ENCODE assay signal across 18 mouse cellular contexts in the genomic region with DNA sequence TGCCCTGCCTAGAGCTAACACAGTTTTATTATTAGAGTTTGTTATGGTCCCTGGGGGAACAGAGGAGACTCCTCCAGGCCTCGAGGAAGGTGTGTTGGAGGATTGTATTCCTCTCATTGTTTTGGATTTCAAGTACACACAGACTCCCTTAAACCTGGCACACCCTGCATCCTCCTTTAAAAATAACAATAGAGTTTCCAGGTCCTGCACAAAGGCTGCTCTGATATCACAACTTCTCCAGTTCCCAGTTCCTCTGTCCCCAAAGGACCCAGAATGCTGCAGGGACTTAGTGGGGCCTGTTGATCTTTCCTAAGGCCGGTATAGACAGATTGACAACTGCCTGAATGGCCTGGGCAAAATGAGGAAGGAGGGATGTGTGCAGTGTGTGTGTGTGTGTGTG. TPM values are rescaled to one million over a fixed set of nuclear protein-coding genes. Genes with fewer than 3 reads are reported as not detected.
DNase-seq lines count a peak whose midpoint lies in the region; ATAC-seq and TF ChIP-seq lines count a peak whose summit lies in the region.
"Had no signal": no experiment of that assay in that cellular context is flagged by ENCODE, and none has a peak within 500 bp of the region (broad histone marks: within the 10 kb centered on the region; RNA-seq: fewer than 3 reads in every experiment).

No protein-coding gene starts in this region.

- no peaks in the 10 kb centered on the region for H3K4me1 ChIP-seq in heart, embryonic 12.5 days (replicated peaks)
- no peaks in the 10 kb centered on the region for H3K4me1 ChIP-seq in heart, postnatal 0 days (ENCODE audit: control insufficient read depth, insufficient read depth)
- no peaks in the 10 kb centered on the region for H3K4me1 ChIP-seq in midbrain, embryonic 16.5 days (ENCODE audit: control insufficient read depth, insufficient read depth, low read length)
- no peaks in the 10 kb centered on the region for H3K4me1 ChIP-seq in thymus, adult 2 months (replicated peaks; ENCODE audit: control insufficient read depth, insufficient read depth, low read length)
- H3K4me1 ChIP-seq: limb, embryonic 13.5 days had no signal

- TF ChIP-seq EP300 in heart, postnatal 0 days (IDR thresholded peaks at IDR 0.05; ENCODE audit: low read depth): peak; percentile 69

- TF ChIP-seq CTCF in heart, postnatal 0 days (IDR thresholded peaks at IDR 0.05; ENCODE audit: low read depth): no peak
- no peak for TF ChIP-seq CTCF in thymus, adult 2 months (IDR thresholded peaks at IDR 0.05; ENCODE audit: borderline replicate concordance, control insufficient read depth, extremely low read depth, insufficient read depth, low read length, poor library complexity)

- no peak overlapping the region for H3K4me2 ChIP-seq in heart, embryonic 12.5 days
- H3K4me2 ChIP-seq in heart, postnatal 0 days (ENCODE audit: low read depth, low read length): no peak overlapping the region
- no peak overlapping the region for H3K4me2 ChIP-seq in midbrain, embryonic 16.5 days (ENCODE audit: low read length)
- H3K4me2 ChIP-seq: limb, embryonic 13.5 days had no signal

- H3K27me3 ChIP-seq in heart, embryonic 12.5 days (replicated peaks): peaks cover 25% of the 10 kb centered on the region
- H3K27me3 ChIP-seq in heart, postnatal 0 days (ENCODE audit: control insufficient read depth, insufficient read depth, low read length): peaks cover 7% of the 10 kb centered on the region
- H3K27me3 ChIP-seq in midbrain, embryonic 16.5 days (ENCODE audit: control insufficient read depth, insufficient read depth, low read depth, low read length): no peaks in the 10 kb centered on the region
- H3K27me3 ChIP-seq in thymus, adult 2 months (ENCODE audit: control insufficient read depth, insufficient read depth, low read length): no peaks in the 10 kb centered on the region

- no peak overlapping the region for H3K4me3 ChIP-seq in heart, embryonic 12.5 days
- no peak overlapping the region for H3K4me3 ChIP-seq in heart, postnatal 0 days (ENCODE audit: low read depth, low read length)
- H3K4me3 ChIP-seq in midbrain, embryonic 16.5 days (ENCODE audit: low read depth, low read length): no peak overlapping the region
- H3K4me3 ChIP-seq in thymus, adult 2 months (ENCODE audit: control insufficient read depth, insufficient read depth, low read length): no peak overlapping the region
- H3K4me3 ChIP-seq: limb, embryonic 13.5 days had no signal

- TF ChIP-seq POLR2A in thymus, adult 2 months (IDR thresholded peaks at IDR 0.05; ENCODE audit: control insufficient read depth, extremely low read depth, insufficient read depth, low read length, poor library complexity): no peak

- 41% methylated on average over 2 of the region's 2 CpGs for WGBS in heart, embryonic 12.5 days
- 40% methylated on average over 2 of the region's 2 CpGs for WGBS in heart, postnatal 0 days
- WGBS in midbrain, embryonic 16.5 days: 34% methylated on average over 2 of the region's 2 CpGs
- 38% methylated on average over 2 of the region's 2 CpGs for WGBS in thymus, adult 2 months

- H3K27ac ChIP-seq in heart, embryonic 12.5 days (ENCODE audit: poor library complexity, severe bottlenecking): no peak overlapping the region
- H3K27ac ChIP-seq in heart, postnatal 0 days (ENCODE audit: low read depth): peak overlapping the region; percentile 65
- peak overlapping the region; percentile 71 for H3K27ac ChIP-seq in midbrain, embryonic 16.5 days (ENCODE audit: low read length)
- no peak overlapping the region for H3K27ac ChIP-seq in thymus, adult 2 months (ENCODE audit: control insufficient read depth, insufficient read depth, low read length)
- H3K27ac ChIP-seq: kidney, postnatal 0 days; limb, embryonic 13.5 days had no signal

- no peaks in the 10 kb centered on the region for H3K9me3 ChIP-seq in heart, embryonic 12.5 days (replicated peaks)
- no peaks in the 10 kb centered on the region for H3K9me3 ChIP-seq in heart, postnatal 0 days (replicated peaks; ENCODE audit: control insufficient read depth, low read length)
- no peaks in the 10 kb centered on the region for H3K9me3 ChIP-seq in midbrain, embryonic 16.5 days (replicated peaks; ENCODE audit: control insufficient read depth, low read length, poor library complexity, severe bottlenecking)
- H3K9me3 ChIP-seq: limb, embryonic 13.5 days had no signal

- ATAC-seq in heart, embryonic 12.5 days (ENCODE audit: insufficient number of reproducible peaks, low FRiP score): no peak
- ATAC-seq in heart, postnatal 0 days (ENCODE audit: insufficient read depth, low read depth): peak; percentile 73
- peak; percentile 48; the same call in 1 of the 2 replicates for ATAC-seq in midbrain, embryonic 16.5 days
- ATAC-seq: liver, postnatal 0 days had no signal

- peak; percentile 98 for DNase-seq in heart, adult 11 months
- DNase-seq in lung, postnatal 36 days: peak; percentile 32
- no peak for DNase-seq in lung, postnatal 14 days
- DNase-seq in heart, postnatal 0 days (ENCODE audit: low spot score): peak; percentile 43
- no peak for DNase-seq in embryo, embryonic 10.5 days (ENCODE audit: low spot score)
- no peak for DNase-seq in thymus, adult 2 months
- DNase-seq: cerebellum, adult 9-11 months; gastrocnemius, postnatal 14 days; liver, postnatal 0 days had no signal

- no peaks in the 10 kb centered on the region for H3K36me3 ChIP-seq in heart, embryonic 12.5 days
- no peaks in the 10 kb centered on the region for H3K36me3 ChIP-seq in heart, postnatal 0 days (replicated peaks; ENCODE audit: control insufficient read depth, insufficient read depth, low read length)
- no peaks in the 10 kb centered on the region for H3K36me3 ChIP-seq in midbrain, embryonic 16.5 days (ENCODE audit: control insufficient read depth, insufficient read depth, low read length)
- H3K36me3 ChIP-seq in thymus, adult 2 months (ENCODE audit: control insufficient read depth, insufficient read depth, low read length): no peaks in the 10 kb centered on the region
- H3K36me3 ChIP-seq: limb, embryonic 13.5 days had no signal

- H3K9ac ChIP-seq in heart, embryonic 12.5 days: no peak overlapping the region
- no peak overlapping the region for H3K9ac ChIP-seq in heart, postnatal 0 days (replicated peaks; ENCODE audit: low read depth, low read length)
- H3K9ac ChIP-seq in midbrain, embryonic 16.5 days (ENCODE audit: low read depth, low read length): no peak overlapping the region
- H3K9ac ChIP-seq: limb, embryonic 13.5 days; liver, postnatal 0 days had no signal

RNA-seq across cellular contexts. Expression of gene Noto, which starts 21.1 kb away (rescaled TPM):
- not detected in 2 replicates for polyA plus RNA-seq in heart, embryonic 12.5 days (2016; fragmentation: Nextera tagmentation; extraction: Ambion mirVana)
- not detected in 2 replicates for total RNA-seq in heart, postnatal 0 days (2014; rRNA removed; ENCODE audit: low replicate concordance)
- not detected in 2 replicates for polyA plus RNA-seq in heart, postnatal 0 days (2015; fragmentation: Nextera tagmentation; extraction: Ambion mirVana)
- polyA plus RNA-seq in midbrain, embryonic 16.5 days (2015; fragmentation: Nextera tagmentation; extraction: Ambion mirVana): not detected in 2 replicates
- 0.22 TPM in 1 of 2 replicates, not detected in the other for polyA plus RNA-seq in thymus, adult 2 months (2012; rRNA removed)
- total RNA-seq: gastrocnemius, postnatal 14 days; layer of hippocampus, postnatal 10 days had no signal
- polyA plus RNA-seq: brain, embryonic 14.5 days; embryonic facial prominence, embryonic 11.5 days; kidney, postnatal 0 days; limb, embryonic 13.5 days; liver, postnatal 0 days; neural tube, embryonic 14.5 days; thymus, postnatal 0 days had no signal

RNA-seq across cellular contexts. Expression of gene Rab11fip5, which starts 28.2 kb away (rescaled TPM):
- polyA plus RNA-seq in heart, embryonic 12.5 days (2016; fragmentation: Nextera tagmentation; extraction: Ambion mirVana): 42.0 and 42.6 TPM in 2 replicates
- 86.7 and 91.3 TPM in 2 replicates for total RNA-seq in heart, postnatal 0 days (2014; rRNA removed; ENCODE audit: low replicate concordance)
- 35.3 and 38.2 TPM in 2 replicates for polyA plus RNA-seq in heart, postnatal 0 days (2015; fragmentation: Nextera tagmentation; extraction: Ambion mirVana)
- 20.2 and 21.1 TPM in 2 replicates for polyA plus RNA-seq in midbrain, embryonic 16.5 days (2015; fragmentation: Nextera tagmentation; extraction: Ambion mirVana)
- polyA plus RNA-seq in thymus, adult 2 months (2012; rRNA removed): 10.2 and 13.5 TPM in 2 replicates

RNA-seq across cellular contexts. Expression of gene Smyd5, which starts 29.2 kb away (rescaled TPM):
- 41.3 and 46.1 TPM in 2 replicates for polyA plus RNA-seq in heart, embryonic 12.5 days (2016; fragmentation: Nextera tagmentation; extraction: Ambion mirVana)
- total RNA-seq in heart, postnatal 0 days (2014; rRNA removed; ENCODE audit: low replicate concordance): 15.0 and 22.7 TPM in 2 replicates
- 13.1 and 16.0 TPM in 2 replicates for polyA plus RNA-seq in heart, postnatal 0 days (2015; fragmentation: Nextera tagmentation; extraction: Ambion mirVana)
- polyA plus RNA-seq in midbrain, embryonic 16.5 days (2015; fragmentation: Nextera tagmentation; extraction: Ambion mirVana): 73.3 and 78.2 TPM in 2 replicates
- polyA plus RNA-seq in thymus, adult 2 months (2012; rRNA removed): 28.4 and 30.0 TPM in 2 replicates

RNA-seq across cellular contexts. Expression of gene Cct7, which starts 48.7 kb away (rescaled TPM):
- 393 and 395 TPM in 2 replicates for polyA plus RNA-seq in heart, embryonic 12.5 days (2016; fragmentation: Nextera tagmentation; extraction: Ambion mirVana)
- total RNA-seq in heart, postnatal 0 days (2014; rRNA removed; ENCODE audit: low replicate concordance): 137 and 138 TPM in 2 replicates
- 243 and 246 TPM in 2 replicates for polyA plus RNA-seq in heart, postnatal 0 days (2015; fragmentation: Nextera tagmentation; extraction: Ambion mirVana)
- polyA plus RNA-seq in midbrain, embryonic 16.5 days (2015; fragmentation: Nextera tagmentation; extraction: Ambion mirVana): 573 and 593 TPM in 2 replicates
- 166 and 174 TPM in 2 replicates for polyA plus RNA-seq in thymus, adult 2 months (2012; rRNA removed)

RNA-seq across cellular contexts. Expression of gene Pradc1, which starts 49.2 kb away (rescaled TPM):
- polyA plus RNA-seq in heart, embryonic 12.5 days (2016; fragmentation: Nextera tagmentation; extraction: Ambion mirVana): 35.5 and 37.1 TPM in 2 replicates
- 14.7 and 20.4 TPM in 2 replicates for total RNA-seq in heart, postnatal 0 days (2014; rRNA removed; ENCODE audit: low replicate concordance)
- 33.9 and 35.9 TPM in 2 replicates for polyA plus RNA-seq in heart, postnatal 0 days (2015; fragmentation: Nextera tagmentation; extraction: Ambion mirVana)
- polyA plus RNA-seq in midbrain, embryonic 16.5 days (2015; fragmentation: Nextera tagmentation; extraction: Ambion mirVana): 19.8 and 24.7 TPM in 2 replicates
- polyA plus RNA-seq in thymus, adult 2 months (2012; rRNA removed): 41.5 and 42.6 TPM in 2 replicates

Comparison
In these comparisons a context has a peak if more than half of its experiments do, and no peak if none do; other contexts are left out.
1. DNase-seq: peak in heart, adult 11 months (single experiment), lung, postnatal 36 days (single experiment) and heart, postnatal 0 days (single experiment); none in lung, postnatal 14 days (single experiment), embryo, embryonic 10.5 days (single experiment) and thymus, adult 2 months (single experiment).
2. H3K27ac ChIP-seq: peak in heart, postnatal 0 days (single experiment) and midbrain, embryonic 16.5 days (single experiment); none in heart, embryonic 12.5 days (single experiment) and thymus, adult 2 months (single experiment).